Mouse (Mus musculus): ENCODE results near the gene 4921524J17Rik. TPM values are rescaled to one million over a fixed set of nuclear protein-coding genes. Genes with fewer than 3 reads are reported as not detected.

4921524J17Rik gene
- polyA plus RNA-seq, 1 experiment from 2014 or later = 46.5 TPM

- no peak overlapping the region for H3K4me3 ChIP-seq (ENCODE audit: low read depth, low read length)
- H3K4me2 ChIP-seq (ENCODE audit: low read length) = no peak overlapping the region
- H3K27me3 ChIP-seq (ENCODE audit: control insufficient read depth, insufficient read depth, low read depth, low read length) = no peaks in the 10 kb centered on the region
- no peak for ATAC-seq
- H3K27ac ChIP-seq (ENCODE audit: low read length) = no peak overlapping the region
- H3K4me1 ChIP-seq (ENCODE audit: control insufficient read depth, insufficient read depth, low read length) = no peaks in the 10 kb centered on the region
- H3K9ac ChIP-seq (ENCODE audit: low read depth, low read length) = no peak overlapping the region
- H3K9me3 ChIP-seq (replicated peaks; ENCODE audit: control insufficient read depth, low read length, poor library complexity, severe bottlenecking) = no peaks in the 10 kb centered on the region
- WGBS = 81% methylated on average over 10 of the region's 10 CpGs
- H3K36me3 ChIP-seq (ENCODE audit: control insufficient read depth, insufficient read depth, low read length) = no peaks in the 10 kb centered on the region
Measured at GRCm38 (mm10) chr8:85380123-85380823, 52.4 kb downstream of the 4921524J17Rik start.

DNA sequence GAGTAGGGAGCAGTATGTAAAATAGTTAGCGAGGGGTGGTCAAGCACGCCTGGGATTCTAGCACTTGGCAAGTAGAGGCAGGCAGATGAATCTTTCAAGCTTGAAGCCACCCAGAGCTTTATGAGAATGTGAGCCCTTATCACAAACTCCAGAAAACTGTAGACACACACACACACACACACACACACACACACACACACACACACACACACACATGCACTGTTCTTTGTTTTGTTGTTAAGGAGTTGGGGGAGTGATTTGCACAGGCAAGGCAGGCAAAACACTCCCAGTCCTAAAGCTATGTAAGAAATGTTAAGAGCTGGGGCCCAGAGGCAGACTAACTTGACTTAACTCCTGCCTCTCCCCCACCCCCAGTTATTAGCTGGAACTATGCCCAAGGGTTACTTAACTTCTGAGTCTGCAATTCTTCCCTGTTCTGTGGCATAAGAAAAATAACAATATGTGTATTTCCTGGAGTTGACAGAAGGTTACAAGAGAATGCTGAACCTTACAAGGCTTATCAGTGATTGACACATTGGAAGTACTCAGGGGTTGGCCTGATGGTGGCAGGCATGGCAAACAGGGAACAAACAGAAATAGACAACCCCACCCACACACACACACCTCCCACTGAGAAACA, 53.4 kb downstream of the 4921524J17Rik start:
- ATAC-seq = no peak
- H3K27ac ChIP-seq (ENCODE audit: low read length) = no peak overlapping the region
- H3K4me1 ChIP-seq (ENCODE audit: control insufficient read depth, insufficient read depth, low read length) = no peaks in the 10 kb centered on the region
- H3K36me3 ChIP-seq (ENCODE audit: control insufficient read depth, insufficient read depth, low read length) = no peaks in the 10 kb centered on the region
- no peaks in the 10 kb centered on the region for H3K9me3 ChIP-seq (replicated peaks; ENCODE audit: control insufficient read depth, low read length, poor library complexity, severe bottlenecking)
- no peak overlapping the region for H3K4me2 ChIP-seq (ENCODE audit: low read length)
- H3K9ac ChIP-seq (ENCODE audit: low read depth, low read length) = no peak overlapping the region
- no peaks in the 10 kb centered on the region for H3K27me3 ChIP-seq (ENCODE audit: control insufficient read depth, insufficient read depth, low read depth, low read length)
- WGBS = 48% methylated on average over 2 of the region's 2 CpGs
- H3K4me3 ChIP-seq (ENCODE audit: low read depth, low read length) = no peak overlapping the region

- Histone ChIP-seq H3K4me1 (ENCODE audit: control insufficient read depth, insufficient read depth, low read length) (no peaks in the 10 kb centered on the region), H3K36me3 (ENCODE audit: control insufficient read depth, insufficient read depth, low read length) (no peaks in the 10 kb centered on the region), H3K9ac (ENCODE audit: low read depth, low read length) (no peak overlapping the region), H3K4me3 (ENCODE audit: low read depth, low read length) (no peak overlapping the region), H3K4me2 (ENCODE audit: low read length) (no peak overlapping the region), H3K27me3 (ENCODE audit: control insufficient read depth, insufficient read depth, low read depth, low read length) (no peaks in the 10 kb centered on the region), H3K27ac (ENCODE audit: low read length) (no peak overlapping the region), H3K9me3 (replicated peaks; ENCODE audit: control insufficient read depth, low read length, poor library complexity, severe bottlenecking) (no peaks in the 10 kb centered on the region)
- ATAC-seq = no peak
- 57% methylated on average over 3 of the region's 3 CpGs for WGBS
Measured at GRCm38 (mm10) chr8:85376516-85376915, 56.1 kb downstream of the 4921524J17Rik start.

GRCm38 (mm10) chr8:85374286-85374685, 58.3 kb downstream of the 4921524J17Rik start:
- no peaks in the 10 kb centered on the region for H3K27me3 ChIP-seq (ENCODE audit: control insufficient read depth, insufficient read depth, low read depth, low read length)
- WGBS = 70% methylated on average over 4 of the region's 4 CpGs
- ATAC-seq = no peak

GRCm38 (mm10) chr8:85373435-85374039, 59.1 kb downstream of the 4921524J17Rik start:
- Histone ChIP-seq H3K4me1 (ENCODE audit: control insufficient read depth, insufficient read depth, low read length) (no peaks in the 10 kb centered on the region), H3K9me3 (replicated peaks; ENCODE audit: control insufficient read depth, low read length, poor library complexity, severe bottlenecking) (no peaks in the 10 kb centered on the region), H3K36me3 (ENCODE audit: control insufficient read depth, insufficient read depth, low read length) (no peaks in the 10 kb centered on the region), H3K4me2 (ENCODE audit: low read length) (no peak overlapping the region), H3K27ac (ENCODE audit: low read length) (no peak overlapping the region), H3K27me3 (ENCODE audit: control insufficient read depth, insufficient read depth, low read depth, low read length) (no peaks in the 10 kb centered on the region), H3K9ac (ENCODE audit: low read depth, low read length) (no peak overlapping the region), H3K4me3 (ENCODE audit: low read depth, low read length) (no peak overlapping the region)
- ATAC-seq = no peak
- WGBS = 67% methylated on average over 5 of the region's 5 CpGs

More at GRCm38 (mm10) chr8:85374286-85374685, 58.3 kb downstream of the 4921524J17Rik start:
- Histone ChIP-seq H3K9me3 (replicated peaks; ENCODE audit: control insufficient read depth, low read length, poor library complexity, severe bottlenecking) (no peaks in the 10 kb centered on the region), H3K27ac (ENCODE audit: low read length) (no peak overlapping the region), H3K36me3 (ENCODE audit: control insufficient read depth, insufficient read depth, low read length) (no peaks in the 10 kb centered on the region), H3K4me1 (ENCODE audit: control insufficient read depth, insufficient read depth, low read length) (no peaks in the 10 kb centered on the region), H3K4me3 (ENCODE audit: low read depth, low read length) (no peak overlapping the region), H3K9ac (ENCODE audit: low read depth, low read length) (no peak overlapping the region), H3K4me2 (ENCODE audit: low read length) (no peak overlapping the region)

- H3K4me1 ChIP-seq (ENCODE audit: control insufficient read depth, insufficient read depth, low read length) = no peaks in the 10 kb centered on the region
- H3K9me3 ChIP-seq (replicated peaks; ENCODE audit: control insufficient read depth, low read length, poor library complexity, severe bottlenecking) = no peaks in the 10 kb centered on the region
- WGBS = 93% methylated on average over 1 of the region's 1 CpGs
- ATAC-seq = no peak
- H3K27me3 ChIP-seq (ENCODE audit: control insufficient read depth, insufficient read depth, low read depth, low read length) = no peaks in the 10 kb centered on the region
- no peak overlapping the region for H3K27ac ChIP-seq (ENCODE audit: low read length)
- H3K9ac ChIP-seq (ENCODE audit: low read depth, low read length) = no peak overlapping the region
- no peak overlapping the region for H3K4me2 ChIP-seq (ENCODE audit: low read length)
- no peaks in the 10 kb centered on the region for H3K36me3 ChIP-seq (ENCODE audit: control insufficient read depth, insufficient read depth, low read length)
- H3K4me3 ChIP-seq (ENCODE audit: low read depth, low read length) = no peak overlapping the region
Measured at GRCm38 (mm10) chr8:85372465-85372839, 60.2 kb downstream of the 4921524J17Rik start.

- WGBS = 84% methylated on average over 5 of the region's 5 CpGs
- H3K9me3 ChIP-seq (replicated peaks; ENCODE audit: control insufficient read depth, low read length, poor library complexity, severe bottlenecking) = no peaks in the 10 kb centered on the region
- no peaks in the 10 kb centered on the region for H3K4me1 ChIP-seq (ENCODE audit: control insufficient read depth, insufficient read depth, low read length)
- H3K4me3 ChIP-seq (ENCODE audit: low read depth, low read length) = no peak overlapping the region
- no peak overlapping the region for H3K27ac ChIP-seq (ENCODE audit: low read length)
- H3K27me3 ChIP-seq (ENCODE audit: control insufficient read depth, insufficient read depth, low read depth, low read length) = no peaks in the 10 kb centered on the region
- H3K9ac ChIP-seq (ENCODE audit: low read depth, low read length) = no peak overlapping the region
- no peak overlapping the region for H3K4me2 ChIP-seq (ENCODE audit: low read length)
- no peaks in the 10 kb centered on the region for H3K36me3 ChIP-seq (ENCODE audit: control insufficient read depth, insufficient read depth, low read length)
- no peak for ATAC-seq
Measured at GRCm38 (mm10) chr8:85371736-85372464, 60.7 kb downstream of the 4921524J17Rik start.

DNA sequence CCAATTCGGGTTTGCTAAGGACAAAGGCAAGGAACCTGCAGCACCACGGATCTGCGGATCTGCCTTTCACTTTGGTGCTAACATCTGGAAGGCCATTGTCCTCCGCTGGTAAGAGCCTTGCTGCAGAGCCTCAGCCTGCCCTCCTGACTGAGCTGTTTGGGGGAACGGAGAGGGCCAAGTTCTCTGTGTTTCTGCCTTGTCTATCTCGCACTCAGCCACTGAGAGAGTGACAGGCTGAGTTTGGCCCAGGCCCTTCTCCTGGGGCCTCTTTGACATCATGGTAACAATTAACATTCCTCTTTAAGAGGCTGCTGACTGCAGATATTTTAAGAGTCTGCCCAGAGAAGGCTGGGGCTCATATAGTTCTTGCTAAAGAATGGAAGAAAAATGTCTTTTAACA, 67.5 kb downstream of the 4921524J17Rik start:
- H3K9ac ChIP-seq (ENCODE audit: low read depth, low read length) = no peak overlapping the region
- WGBS = 66% methylated on average over 6 of the region's 6 CpGs
- no peaks in the 10 kb centered on the region for H3K36me3 ChIP-seq (ENCODE audit: control insufficient read depth, insufficient read depth, low read length)

More for the DNA sequence above, 67.5 kb downstream of the 4921524J17Rik start:
- H3K27me3 ChIP-seq (ENCODE audit: control insufficient read depth, insufficient read depth, low read depth, low read length) = no peaks in the 10 kb centered on the region
- no peaks in the 10 kb centered on the region for H3K4me1 ChIP-seq (ENCODE audit: control insufficient read depth, insufficient read depth, low read length)
- no peak for ATAC-seq
- no peak overlapping the region for H3K27ac ChIP-seq (ENCODE audit: low read length)
- H3K9me3 ChIP-seq (replicated peaks; ENCODE audit: control insufficient read depth, low read length, poor library complexity, severe bottlenecking) = no peaks in the 10 kb centered on the region
- no peak overlapping the region for H3K4me2 ChIP-seq (ENCODE audit: low read length)
- H3K4me3 ChIP-seq (ENCODE audit: low read depth, low read length) = no peak overlapping the region
